ENCODE assay signal across 23 mouse cellular contexts in genomic region chr10:61852824-61853223, GRCm38 (mm10).
DNase-seq lines count a peak whose midpoint lies in the region; ATAC-seq and TF ChIP-seq lines count a peak whose summit lies in the region.
"Had no signal": no experiment of that assay in that cellular context is flagged by ENCODE, and none has a peak within 500 bp of the region (broad histone marks: within the 10 kb centered on the region; RNA-seq: fewer than 3 reads in every experiment).

No protein-coding gene starts in this region.

- intact Hi-C loops in heart, postnatal 14 days (cut with DNase I): no loop called here
- intact Hi-C loops in left cerebral cortex, postnatal 25 days (cut with DNase I): no loop called here

- H3K36me3 ChIP-seq in kidney, adult 2 months (ENCODE audit: control insufficient read depth, insufficient read depth, low read length): no peaks in the 10 kb centered on the region
- H3K36me3 ChIP-seq in kidney, embryonic 15.5 days: no peaks in the 10 kb centered on the region
- no peaks in the 10 kb centered on the region for H3K36me3 ChIP-seq in forebrain, embryonic 16.5 days (ENCODE audit: control insufficient read depth, insufficient read depth)
- H3K36me3 ChIP-seq: limb, embryonic 12.5 days; lung, embryonic 15.5 days; neural tube, embryonic 12.5 days had no signal

- no peak for TF ChIP-seq POLR2A in kidney, adult 2 months (IDR thresholded peaks at IDR 0.05; ENCODE audit: low read depth, low read length)

- H3K9me3 ChIP-seq in kidney, embryonic 15.5 days (replicated peaks): no peaks in the 10 kb centered on the region
- H3K9me3 ChIP-seq in forebrain, embryonic 16.5 days (ENCODE audit: control insufficient read depth, low read length): no peaks in the 10 kb centered on the region; the same call in 1 of the 2 replicates
- H3K9me3 ChIP-seq: limb, embryonic 12.5 days; lung, embryonic 15.5 days; neural tube, embryonic 12.5 days had no signal

- no peak for TF ChIP-seq CTCF in kidney, adult 2 months (conservative IDR thresholded peaks at IDR 0.05; ENCODE audit: insufficient read depth, insufficient read length, low read depth, low read length)

- no peak for ATAC-seq in kidney, embryonic 15.5 days (replicated peaks; ENCODE audit: low FRiP score)
- no peak for ATAC-seq in forebrain, embryonic 16.5 days
- ATAC-seq: forebrain, postnatal 0 days; intestine, postnatal 0 days had no signal

- DNase-seq in kidney, adult 2 months: peak; percentile 5
- peak; percentile 89 for DNase-seq in adrenal gland, adult 8-10 months
- DNase-seq in heart, adult 8-10 months (ENCODE audit: low spot score): peak; percentile 42
- peak; percentile 32 to 44 for DNase-seq in heart, postnatal 14 days
- DNase-seq in left cerebral cortex, postnatal 25 days (ENCODE audit: low spot score in 2 of 2): no peak
- no peak for DNase-seq in layer of hippocampus, adult 9-10 months (ENCODE audit: low spot score)
- DNase-seq: cerebellum, adult 11 months; cerebellum, adult 9-11 months; forebrain, postnatal 0 days; gastrocnemius, postnatal 14 days; kidney, postnatal 4 days; layer of hippocampus, adult 9-11 months; lung, postnatal 36 days; midbrain, embryonic 14.5 days; thymus, postnatal 25 days had no signal

- WGBS in kidney, adult 2 months: 79% methylated on average over 8 of the region's 8 CpGs
- WGBS in kidney, embryonic 15.5 days: 87% methylated on average over 8 of the region's 8 CpGs
- WGBS in forebrain, embryonic 16.5 days: 85% methylated on average over 8 of the region's 8 CpGs

- H3K27me3 ChIP-seq in kidney, adult 2 months (replicated peaks; ENCODE audit: control insufficient read depth, insufficient read depth, low read length): no peaks in the 10 kb centered on the region
- H3K27me3 ChIP-seq in kidney, embryonic 15.5 days: no peaks in the 10 kb centered on the region
- H3K27me3 ChIP-seq in forebrain, embryonic 16.5 days (replicated peaks; ENCODE audit: control insufficient read depth, insufficient read depth, low read length): no peaks in the 10 kb centered on the region
- H3K27me3 ChIP-seq: limb, embryonic 12.5 days had no signal

- no peak overlapping the region for H3K4me3 ChIP-seq in kidney, adult 2 months (ENCODE audit: insufficient read depth, low read depth, low read length)
- no peak overlapping the region for H3K4me3 ChIP-seq in kidney, embryonic 15.5 days (replicated peaks)
- H3K4me3 ChIP-seq in forebrain, embryonic 16.5 days (replicated peaks; ENCODE audit: low read length): no peak overlapping the region
- H3K4me3 ChIP-seq: limb, embryonic 12.5 days; lung, embryonic 15.5 days; megakaryocyte, embryonic 14.5 days; neural tube, embryonic 12.5 days had no signal

- no peak overlapping the region for H3K9ac ChIP-seq in kidney, embryonic 15.5 days
- H3K9ac ChIP-seq in forebrain, embryonic 16.5 days (replicated peaks; ENCODE audit: low read depth, low read length): no peak overlapping the region
- H3K9ac ChIP-seq: forebrain, postnatal 0 days; limb, embryonic 12.5 days; liver, embryonic 14.5 days; lung, embryonic 15.5 days; neural tube, embryonic 12.5 days had no signal

- H3K4me2 ChIP-seq in kidney, embryonic 15.5 days: no peak overlapping the region
- no peak overlapping the region for H3K4me2 ChIP-seq in forebrain, embryonic 16.5 days (ENCODE audit: low read length)
- H3K4me2 ChIP-seq: limb, embryonic 12.5 days; lung, embryonic 15.5 days; neural tube, embryonic 12.5 days had no signal

- no peak overlapping the region for H3K27ac ChIP-seq in kidney, adult 2 months (ENCODE audit: insufficient read depth, low read depth, low read length)
- no peak overlapping the region for H3K27ac ChIP-seq in kidney, embryonic 15.5 days
- no peak overlapping the region for H3K27ac ChIP-seq in forebrain, embryonic 16.5 days (ENCODE audit: low read length)
- H3K27ac ChIP-seq: limb, embryonic 12.5 days; liver, embryonic 14.5 days; lung, embryonic 15.5 days; neural tube, embryonic 12.5 days had no signal

- H3K4me1 ChIP-seq in kidney, adult 2 months (ENCODE audit: control insufficient read depth, insufficient read depth, low read length): no peaks in the 10 kb centered on the region
- peaks cover 7% of the 10 kb centered on the region; the same call in 1 of the 2 replicates for H3K4me1 ChIP-seq in kidney, embryonic 15.5 days
- H3K4me1 ChIP-seq in forebrain, embryonic 16.5 days (replicated peaks; ENCODE audit: control insufficient read depth, insufficient read depth, low read length): no peaks in the 10 kb centered on the region
- H3K4me1 ChIP-seq: neural tube, embryonic 12.5 days had no signal

Comparison
In these comparisons a context has a peak if more than half of its experiments do, and no peak if none do; other contexts are left out.
1. DNase-seq: peak in kidney, adult 2 months (single experiment), adrenal gland, adult 8-10 months (single experiment), heart, adult 8-10 months (single experiment) and heart, postnatal 14 days (2 of 2); none in left cerebral cortex, postnatal 25 days (0 of 2) and layer of hippocampus, adult 9-10 months (single experiment).